Mouse (Mus musculus): ENCODE data around the gene Ccdc63.

The Ccdc63 gene

DNA sequence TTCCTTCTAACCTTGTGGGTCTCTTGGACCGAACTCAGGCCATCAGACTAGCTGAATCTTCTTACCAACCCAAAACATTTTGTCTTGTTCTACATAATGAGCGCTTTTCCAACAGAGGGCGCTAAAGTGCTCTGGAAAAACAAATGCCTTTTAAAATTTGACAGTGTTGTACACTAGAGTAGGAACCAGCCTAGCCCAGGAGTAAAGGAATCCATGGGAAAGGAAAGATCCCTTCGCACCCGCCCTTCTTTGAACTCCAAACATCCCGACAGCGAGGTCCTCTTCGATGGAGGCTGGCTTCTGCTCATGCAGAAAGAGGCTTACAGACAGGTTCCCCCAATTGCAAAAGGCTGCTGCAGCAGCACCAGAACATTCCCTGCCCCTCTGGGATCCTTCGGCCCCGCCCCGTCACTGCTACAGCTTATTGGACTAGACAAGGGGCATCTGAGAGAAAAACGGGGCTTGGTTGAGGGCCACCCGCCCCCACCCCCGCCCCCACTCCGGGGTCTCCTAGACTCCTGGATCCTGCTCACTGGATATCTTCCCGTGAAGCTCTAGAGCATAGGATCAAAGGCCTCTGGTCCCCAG lies 11.5 kb downstream of the Ccdc63 start:
- ATAC-seq (ENCODE audit: low TSS enrichment), result peak; percentile 61; the same call in 1 of the 2 replicates

DNA sequence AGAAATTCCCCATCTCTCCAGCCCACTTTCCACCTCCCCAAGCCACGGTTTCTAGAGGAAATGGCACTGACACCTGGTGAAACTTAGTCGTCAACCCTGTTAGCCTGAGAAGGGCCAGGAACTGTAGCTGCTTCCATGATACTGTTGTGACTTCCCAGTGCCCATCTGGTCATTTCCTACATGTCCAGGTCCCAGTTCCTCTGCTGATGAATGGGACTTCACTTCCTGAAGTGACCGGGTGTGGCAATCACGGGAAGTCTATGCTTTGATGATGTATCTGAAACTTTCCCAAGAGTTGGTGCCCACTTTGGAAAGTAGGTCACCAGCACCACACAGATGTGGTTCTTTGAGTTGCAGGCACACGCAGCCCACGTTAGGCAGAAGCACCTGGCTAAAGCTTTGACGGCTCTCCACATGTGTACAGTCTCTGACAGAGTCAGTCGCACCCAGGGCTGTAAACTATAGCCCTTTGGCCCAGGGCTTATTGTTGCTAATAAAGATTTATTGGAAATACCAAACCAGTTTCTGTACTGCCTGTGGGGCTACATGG lies 15.3 kb downstream of the Ccdc63 start:
- no peak for ATAC-seq (ENCODE audit: low TSS enrichment)

DNA sequence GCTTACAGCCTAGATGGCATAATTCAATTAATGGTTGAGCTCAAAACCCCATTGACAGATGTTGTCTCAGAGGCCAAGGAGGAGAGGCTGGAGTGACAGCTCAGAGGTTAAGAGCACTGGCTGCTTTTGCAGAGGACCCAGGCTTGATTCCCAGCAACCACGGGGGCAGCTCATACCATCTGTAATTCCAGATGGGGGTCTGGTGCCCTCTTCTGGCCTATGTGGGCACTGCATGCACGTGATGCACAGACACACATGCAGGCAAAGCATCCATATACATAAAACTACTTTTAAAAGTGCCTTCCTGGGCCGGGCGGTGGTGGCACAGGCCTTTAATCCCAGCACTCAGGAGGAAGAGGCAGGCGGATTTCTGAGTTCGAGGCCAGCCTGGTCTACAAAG lies 24.4 kb downstream of the Ccdc63 start:
- ATAC-seq (ENCODE audit: low TSS enrichment), result no peak

DNA sequence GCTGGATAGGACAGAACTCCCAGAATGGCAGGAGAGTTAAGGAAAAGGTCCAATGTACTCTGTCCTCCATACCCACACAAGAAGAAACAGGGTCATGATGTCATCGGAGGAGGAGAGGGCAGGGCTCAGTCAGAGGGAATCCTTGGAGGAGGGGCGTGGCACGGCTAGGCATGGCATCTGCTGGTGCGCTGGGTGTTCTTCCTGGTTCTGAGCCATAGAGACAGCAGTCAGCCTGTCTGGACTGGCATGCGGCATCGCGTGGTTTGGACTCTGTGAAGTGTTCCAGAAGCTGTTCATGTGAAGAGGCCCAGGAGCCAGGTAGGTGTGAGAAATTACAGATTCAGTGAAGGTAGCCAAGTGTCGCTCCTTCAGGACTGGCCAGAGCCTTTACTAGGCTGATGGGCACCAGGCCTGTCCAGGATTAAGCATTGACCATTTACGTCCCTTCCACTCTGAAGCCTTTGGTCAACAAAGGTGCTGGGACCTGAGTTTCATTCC lies 25.3 kb downstream of the Ccdc63 start:
- no peak for ATAC-seq (ENCODE audit: low TSS enrichment)

DNA sequence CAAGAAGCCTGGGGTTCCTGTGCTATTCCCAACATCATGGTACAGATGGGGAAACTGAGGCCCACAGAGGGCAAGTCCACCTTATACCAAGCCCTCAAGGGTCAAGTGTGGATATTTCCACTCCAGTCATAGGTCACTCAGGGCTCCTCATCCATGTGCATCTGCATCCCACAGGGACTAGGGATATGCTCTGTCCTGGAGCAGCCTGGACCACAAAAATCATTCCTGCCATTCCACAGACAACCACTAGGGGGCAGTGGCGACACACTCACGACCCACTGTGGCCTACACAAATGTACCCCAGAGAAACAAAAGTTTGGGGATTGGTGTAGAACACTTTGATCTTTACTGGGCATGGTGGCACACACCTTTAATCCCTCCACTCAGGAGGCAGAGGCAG lies 26.4 kb downstream of the Ccdc63 start:
- ATAC-seq (ENCODE audit: low TSS enrichment), result peak; percentile 62; the same call in 1 of the 2 replicates

DNA sequence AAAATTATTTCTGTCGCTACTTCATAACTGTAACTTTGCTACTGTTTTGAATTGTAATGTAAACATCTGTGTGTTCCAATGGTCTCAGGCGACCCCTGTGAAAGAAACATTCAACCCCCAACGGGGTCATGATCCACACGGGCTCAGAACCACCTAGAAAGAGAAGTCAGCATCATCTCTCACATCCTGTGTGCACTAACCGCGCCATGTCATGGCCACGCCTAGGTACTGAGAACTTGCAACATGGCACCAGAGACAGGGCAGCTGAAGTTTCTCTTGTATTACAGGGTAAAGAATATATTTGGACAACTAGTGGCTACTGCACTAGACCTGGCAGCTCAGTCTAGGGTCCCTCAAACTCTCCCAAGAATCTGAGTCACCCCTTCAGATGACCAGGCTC lies 27.2 kb downstream of the Ccdc63 start:
- ATAC-seq (ENCODE audit: low TSS enrichment), result no peak

DNA sequence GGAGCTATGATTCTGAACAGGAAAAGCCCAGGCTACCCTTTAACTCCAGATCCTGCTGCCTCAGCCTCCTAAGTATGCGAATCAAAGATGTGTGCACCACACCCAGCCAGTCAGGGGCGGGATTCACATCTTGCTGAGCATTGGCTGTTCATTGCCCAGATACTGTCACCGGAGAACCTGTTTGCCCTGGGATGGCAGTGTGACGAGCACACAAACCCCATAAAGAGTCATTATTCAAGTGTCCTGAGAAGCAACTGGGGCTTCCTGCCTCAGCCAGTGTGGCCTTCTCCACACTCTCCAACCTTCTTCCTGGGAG lies 28.7 kb downstream of the Ccdc63 start:
- no peak for ATAC-seq (ENCODE audit: low TSS enrichment)

DNA sequence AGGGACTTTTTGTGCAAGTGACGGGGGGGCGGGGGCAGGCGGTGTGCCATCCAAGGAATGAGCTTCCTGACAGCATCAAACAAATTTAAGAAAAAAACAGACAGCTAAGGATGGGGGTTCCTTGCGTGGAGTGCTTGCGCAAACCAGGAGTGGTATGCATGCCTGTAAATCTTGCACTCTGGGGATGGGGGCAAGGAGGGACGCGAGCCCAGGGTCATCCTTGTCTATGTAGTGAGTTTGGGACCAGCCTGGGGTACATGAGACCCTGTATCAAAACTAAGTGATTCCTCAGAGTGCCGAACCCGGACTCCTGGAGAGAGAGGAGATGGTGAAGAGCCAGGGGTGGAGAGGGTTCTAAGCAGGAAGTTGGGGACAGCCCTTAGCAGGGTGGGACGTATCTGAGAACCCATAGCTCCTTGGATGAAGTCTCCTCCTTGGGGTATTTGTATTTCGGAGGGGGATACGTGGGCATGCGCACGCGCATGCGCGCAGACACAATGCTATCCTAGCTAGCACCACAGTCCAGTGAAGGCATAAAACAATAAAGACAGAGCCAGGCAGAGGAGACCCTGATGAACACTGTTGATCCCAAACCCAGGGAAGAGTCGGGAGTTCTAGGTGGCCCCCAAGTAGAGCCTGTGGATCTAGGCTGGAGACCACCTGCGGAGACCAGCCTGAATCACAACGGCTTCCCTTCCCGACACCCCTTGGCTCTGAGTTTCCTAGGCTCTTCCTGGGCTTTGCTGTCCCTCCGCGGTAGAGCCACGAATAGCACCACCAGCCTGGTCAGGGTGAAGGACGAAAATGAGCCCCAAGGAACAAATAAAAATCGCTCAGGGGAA lies 29.3 kb downstream of the Ccdc63 start:
- no peak; the same call in 1 of the 2 replicates for ATAC-seq (ENCODE audit: low TSS enrichment)

DNA sequence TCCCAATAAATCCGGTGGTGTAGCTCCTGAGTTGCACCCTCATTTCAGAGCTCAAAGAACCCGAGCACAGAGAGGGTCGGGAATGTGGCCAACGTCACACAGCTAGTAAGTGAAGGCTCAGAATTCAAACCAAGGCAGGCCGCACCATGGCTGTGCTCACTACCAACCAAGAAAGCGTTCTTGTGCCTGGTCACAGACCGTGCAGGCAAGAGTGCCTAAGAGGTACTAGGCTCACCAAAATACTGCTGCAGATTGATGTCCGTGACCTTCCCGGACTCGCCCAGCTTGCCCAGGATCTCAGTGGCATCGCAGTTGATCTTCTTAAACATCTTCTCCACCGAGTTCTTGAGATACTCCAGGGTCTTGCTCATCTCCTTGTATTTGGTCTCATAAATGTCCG lies 30.0 kb downstream of the Ccdc63 start:
- ATAC-seq (ENCODE audit: low TSS enrichment), result no peak

DNA sequence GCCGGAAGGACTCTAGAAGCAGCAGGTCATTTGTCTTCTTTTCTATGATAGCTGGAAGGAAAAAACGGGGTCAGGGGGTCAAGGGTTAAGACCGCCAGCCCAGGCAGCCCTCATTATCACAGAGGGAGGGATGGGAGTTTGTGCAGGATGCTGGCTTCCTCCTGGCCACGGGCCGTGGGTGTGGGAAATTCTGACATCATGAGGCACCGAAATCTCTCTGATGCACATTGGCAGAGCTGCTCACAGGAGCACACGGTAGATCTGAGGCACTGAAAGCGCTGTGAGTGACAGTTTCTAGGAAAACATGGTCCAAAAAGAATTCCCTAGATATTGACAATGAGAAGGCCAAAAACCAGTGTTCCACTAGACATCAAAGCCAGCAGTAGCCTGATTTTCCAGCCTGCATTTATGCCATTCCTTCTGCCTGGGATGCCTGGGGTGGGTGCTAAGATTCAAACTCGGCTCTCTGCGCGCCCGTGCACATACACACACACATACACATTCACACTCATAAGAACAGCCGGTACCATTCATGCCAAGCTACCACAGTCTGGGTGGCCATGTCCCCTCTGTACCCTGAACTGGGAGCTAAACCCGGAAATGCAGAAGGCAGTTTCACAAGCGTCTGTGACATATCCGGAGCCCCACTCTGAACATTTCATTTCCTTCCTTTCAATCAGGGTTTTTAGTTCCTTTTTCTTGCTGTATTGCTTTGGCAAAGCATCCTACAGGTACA lies 31.1 kb downstream of the Ccdc63 start:
- ATAC-seq (ENCODE audit: low TSS enrichment), result no peak

DNA sequence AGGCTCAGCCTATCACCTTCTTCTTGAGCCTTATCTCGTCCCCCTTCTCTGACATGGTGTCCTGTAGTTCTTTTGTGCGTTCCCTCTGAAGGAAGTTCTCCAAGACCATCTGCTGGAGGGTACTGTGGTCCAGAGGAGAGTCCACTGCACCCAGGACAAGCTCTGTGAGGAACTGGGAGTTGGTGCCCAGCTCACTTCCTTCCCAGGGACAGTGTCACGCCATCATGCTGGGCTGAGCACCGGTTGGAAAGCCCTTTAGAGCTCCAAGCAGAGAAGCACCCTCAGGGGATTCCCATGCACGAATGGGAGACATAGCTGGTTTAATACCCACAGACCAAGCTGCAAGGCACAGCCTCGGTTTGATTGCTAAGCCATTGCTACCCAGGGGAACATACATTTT lies 32.5 kb downstream of the Ccdc63 start:
- ATAC-seq (ENCODE audit: low TSS enrichment), result no peak

DNA sequence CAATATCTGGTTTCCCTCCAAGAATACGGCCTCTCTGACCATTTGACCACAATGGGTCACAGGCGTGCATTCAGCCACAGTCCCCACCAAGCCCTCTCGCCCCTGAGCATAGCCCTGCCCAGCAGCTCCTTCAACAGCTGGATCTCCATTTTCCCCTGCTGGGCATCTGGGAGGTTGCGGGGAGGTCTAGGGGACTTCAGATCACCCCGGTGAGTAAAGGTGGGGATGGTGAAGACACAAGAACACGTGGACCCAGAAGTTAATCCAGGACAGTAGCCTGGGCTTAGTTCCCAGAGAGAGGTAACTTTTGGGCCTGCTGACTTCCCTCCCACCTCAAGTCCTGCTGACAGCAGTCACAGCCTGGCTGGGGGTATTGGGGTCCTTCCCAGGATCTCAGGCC lies 34.4 kb downstream of the Ccdc63 start:
- no peak for ATAC-seq (ENCODE audit: low TSS enrichment)

DNA sequence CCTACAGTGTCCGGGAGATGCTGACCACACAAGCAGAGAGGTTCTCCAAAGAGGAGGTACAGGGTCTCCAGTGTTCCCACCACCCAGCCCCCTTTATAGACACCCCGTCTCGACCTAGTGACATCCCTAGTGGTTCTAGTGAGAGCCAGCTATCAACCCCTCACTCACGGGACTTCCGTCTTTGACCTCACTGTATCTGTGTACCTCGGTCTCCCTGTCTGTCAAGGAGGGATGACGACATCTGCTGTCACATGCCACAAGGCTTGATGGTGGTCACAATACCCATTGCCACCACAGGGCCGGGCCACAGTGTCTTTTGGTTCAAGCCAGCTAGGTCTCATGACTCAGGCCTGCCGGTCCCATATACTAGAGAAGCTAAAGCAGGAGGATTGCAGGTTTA lies 35.6 kb downstream of the Ccdc63 start:
- no peak for ATAC-seq (ENCODE audit: low TSS enrichment)

DNA sequence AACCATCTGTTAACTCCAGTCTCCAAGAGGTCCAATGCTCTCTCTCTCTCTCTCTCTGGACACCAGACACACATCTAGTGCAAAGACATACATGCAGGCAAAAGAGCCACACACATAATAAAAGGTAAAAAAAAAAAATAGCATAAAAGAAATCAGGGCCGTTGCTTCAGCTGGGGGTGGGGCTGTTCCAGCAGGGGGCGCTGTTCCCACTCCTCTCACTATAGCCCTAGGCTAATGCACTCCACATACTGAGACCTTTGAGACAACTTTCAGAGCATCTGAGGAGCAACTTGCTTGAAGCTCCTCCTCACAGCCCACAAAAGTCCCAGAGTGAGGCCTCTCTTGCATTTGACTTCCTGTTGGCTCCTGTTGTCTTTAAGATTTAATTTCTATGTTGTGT lies 36.4 kb downstream of the Ccdc63 start:
- ATAC-seq (ENCODE audit: low TSS enrichment), result no peak

DNA sequence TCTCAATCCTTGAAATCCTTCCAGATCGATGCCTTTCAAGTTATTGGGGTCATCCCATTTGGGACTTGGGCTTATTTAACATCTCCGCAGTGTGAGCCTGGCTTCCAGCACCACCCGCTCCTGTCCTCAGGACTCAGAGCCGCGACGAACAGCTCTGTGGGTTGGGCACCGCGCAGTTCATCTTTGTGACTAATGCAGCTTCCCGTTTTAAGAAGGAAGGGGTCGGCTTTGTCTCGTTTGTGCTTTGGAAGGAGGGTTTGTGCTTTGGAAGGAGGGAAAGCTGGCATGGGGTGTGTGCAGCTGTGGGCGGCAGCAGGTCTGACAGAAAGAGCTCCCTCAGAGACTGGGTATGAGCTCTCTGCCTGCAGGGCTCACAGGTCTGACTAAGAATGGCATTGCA lies 37.5 kb downstream of the Ccdc63 start:
- ATAC-seq (ENCODE audit: low TSS enrichment), result peak; percentile 34; the same call in 1 of the 2 replicates

DNA sequence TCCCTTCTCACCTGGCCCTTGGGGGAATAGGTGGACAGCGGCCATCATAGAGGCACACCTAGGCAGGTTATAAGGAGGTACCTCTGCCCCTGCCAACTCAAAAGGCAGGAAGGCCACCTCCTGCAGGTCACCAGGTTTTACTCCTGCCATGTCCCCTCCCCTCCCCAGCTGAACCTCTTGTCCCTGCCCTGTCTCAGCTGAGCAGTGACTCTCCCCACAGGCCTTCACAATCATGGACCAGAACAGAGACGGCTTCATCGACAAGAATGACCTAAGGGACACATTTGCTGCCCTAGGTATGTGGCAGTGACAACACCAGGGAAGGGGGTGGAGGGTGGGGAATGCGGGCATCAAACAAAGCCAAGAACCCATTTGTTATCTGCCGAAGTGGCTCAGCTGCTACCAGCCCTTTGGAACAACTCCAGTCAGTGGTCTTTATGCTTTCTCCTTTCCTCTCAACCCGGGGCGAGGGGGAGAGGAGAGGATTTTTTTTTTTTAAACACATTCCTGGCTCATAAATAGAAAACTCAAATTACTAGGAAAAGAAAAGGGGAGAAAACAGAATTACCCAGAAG lies 38.1 kb downstream of the Ccdc63 start:
- no peak for ATAC-seq (ENCODE audit: low TSS enrichment)

DNA sequence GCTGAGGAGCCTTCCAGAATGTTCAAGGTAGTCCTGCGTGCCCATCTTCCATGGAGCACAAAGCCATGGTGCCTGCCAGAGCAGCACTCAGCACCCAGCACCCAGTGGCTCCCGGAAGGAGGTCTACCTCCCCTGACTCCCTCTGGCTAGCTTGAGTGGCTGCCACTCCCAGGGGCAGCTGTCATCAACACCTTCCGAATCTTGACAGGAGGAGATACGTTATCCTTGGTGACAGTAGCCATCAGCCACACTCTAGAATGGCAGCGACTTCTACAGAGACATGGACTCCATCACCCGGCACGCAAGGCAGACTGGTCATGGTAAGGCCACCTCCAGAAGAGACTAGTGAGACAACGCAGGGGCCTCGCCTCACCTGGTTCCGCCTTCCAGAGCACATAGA lies 46.2 kb downstream of the Ccdc63 start:
- ATAC-seq (ENCODE audit: low TSS enrichment), result no peak

DNA sequence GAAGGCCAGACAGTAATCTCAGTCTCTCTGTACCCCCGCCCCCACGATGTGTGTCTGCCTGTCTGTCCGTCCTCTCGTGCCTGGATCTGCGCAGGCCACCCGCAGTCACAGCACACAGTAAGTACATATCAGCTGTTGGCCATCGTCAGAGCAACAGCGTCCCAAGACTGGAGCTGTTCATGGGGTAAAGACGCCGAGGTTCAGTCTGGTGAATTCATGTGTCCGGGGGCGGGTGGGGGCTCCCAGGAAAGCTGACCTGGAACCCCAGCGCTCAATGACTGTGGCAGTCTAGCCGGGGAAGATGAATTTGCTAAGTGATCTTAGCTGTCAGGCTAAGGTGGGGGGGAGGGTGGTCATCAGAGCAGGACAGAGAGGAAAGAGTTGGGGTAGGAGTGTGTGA lies 46.9 kb downstream of the Ccdc63 start:
- ATAC-seq (ENCODE audit: low TSS enrichment), result no peak

DNA sequence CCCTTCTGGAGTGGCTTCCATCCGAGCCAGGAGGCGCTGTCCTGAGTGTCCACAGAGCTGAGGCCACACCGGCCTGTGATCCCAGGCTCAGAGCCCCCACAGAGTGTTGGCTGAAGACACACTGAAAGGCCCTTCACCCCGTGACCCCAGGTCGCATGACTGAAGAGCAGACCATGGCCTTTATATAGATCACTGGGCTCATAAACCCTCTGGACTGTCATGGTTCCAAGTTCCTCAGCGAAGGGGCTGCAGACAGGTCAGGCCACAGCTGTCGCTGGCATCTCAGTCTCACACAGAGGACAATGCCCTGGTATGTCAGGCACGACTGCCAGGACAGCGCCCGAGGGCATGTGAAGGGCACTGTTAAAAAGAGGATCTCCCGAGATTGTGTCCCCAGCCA lies 47.8 kb downstream of the Ccdc63 start:
- ATAC-seq (ENCODE audit: low TSS enrichment), result no peak

DNA sequence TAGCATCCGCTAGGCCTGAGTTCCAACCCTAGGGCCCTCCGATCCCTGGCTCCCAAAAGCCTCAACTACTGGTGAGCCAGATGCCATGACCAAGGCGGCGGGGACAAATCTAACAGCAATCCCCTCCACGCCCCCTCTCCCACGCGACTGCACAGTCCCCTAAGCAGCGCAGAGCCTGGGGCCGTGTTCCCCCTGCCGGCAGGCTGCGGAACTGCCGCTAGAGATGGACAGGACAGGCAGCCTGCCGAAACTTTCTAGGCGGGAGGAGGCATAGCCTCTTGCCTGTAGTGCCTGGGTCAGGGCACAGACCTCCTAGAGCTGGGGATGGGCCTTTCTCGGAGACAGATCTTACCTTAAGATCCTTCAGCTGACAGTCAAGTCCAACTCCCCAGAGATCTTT lies 49.6 kb downstream of the Ccdc63 start:
- peak; percentile 41; the same call in 1 of the 2 replicates for ATAC-seq (ENCODE audit: low TSS enrichment)

DNA sequence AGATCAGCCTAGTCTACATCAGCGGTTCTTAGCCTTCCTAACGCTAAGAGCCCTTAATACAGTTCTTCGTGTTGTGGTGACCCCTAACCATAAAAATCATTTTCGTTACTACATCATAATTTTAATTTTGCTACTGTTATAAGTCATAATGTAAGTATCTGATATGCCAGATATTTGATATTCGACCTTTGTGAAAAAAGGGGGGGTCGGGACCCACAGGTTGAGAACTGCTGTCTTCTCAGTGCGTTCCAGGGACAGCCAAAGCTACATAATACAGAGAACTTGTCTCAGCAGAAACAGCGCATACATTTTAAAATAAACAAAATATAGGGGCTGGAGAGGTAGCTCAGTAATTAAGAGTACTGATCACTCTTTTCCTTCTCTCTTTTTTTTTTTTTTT lies 51.0 kb downstream of the Ccdc63 start:
- ATAC-seq (ENCODE audit: low TSS enrichment), result no peak

DNA sequence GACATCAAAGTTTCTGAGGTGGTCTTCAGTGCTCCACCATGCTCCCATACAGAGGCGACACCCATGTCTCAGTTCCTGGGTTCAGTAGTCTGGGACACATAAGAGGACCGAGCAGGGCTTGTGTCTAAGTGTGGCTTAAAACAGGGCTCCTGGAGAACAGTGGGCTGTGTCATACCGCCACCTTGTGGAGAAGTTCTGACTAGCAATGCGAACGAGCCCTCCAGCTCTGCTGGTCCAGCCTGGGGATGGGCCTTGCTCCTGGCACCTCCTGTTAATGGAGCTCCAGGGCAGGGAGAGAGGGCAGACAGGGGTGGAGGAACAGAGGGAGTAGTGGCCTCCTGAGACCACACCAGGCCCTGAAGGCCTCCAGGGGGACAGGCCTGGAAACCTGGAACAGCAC lies 51.7 kb downstream of the Ccdc63 start:
- peak; percentile 85 for ATAC-seq (ENCODE audit: low TSS enrichment)
